Mouse (Mus musculus): ENCODE measurements around the gene Exosc3. TPM values are rescaled to one million over a fixed set of nuclear protein-coding genes. Genes with fewer than 3 reads are reported as not detected.
A peak's percentile ranks its signal among the peaks of the same experiment; 100 is the strongest.

The Exosc3 gene
- polyA plus RNA-seq, 1 experiment from 2014 or later, result 109 TPM

- peak overlapping the region; percentile 88 for H3K4me3 ChIP-seq
- peak; percentile 91 for DNase-seq (ENCODE audit: low spot score)
- peaks cover 10% of the 10 kb centered on the region for H3K4me1 ChIP-seq
- no peaks in the 10 kb centered on the region for H3K9me3 ChIP-seq (replicated peaks)
- peaks cover 18% of the 10 kb centered on the region for H3K27me3 ChIP-seq (ENCODE audit: low read depth, poor library complexity, severe bottlenecking)
- under 1% methylated on average over 56 of the region's 56 CpGs for WGBS
- peaks cover 38% of the 10 kb centered on the region for H3K36me3 ChIP-seq
- peak overlapping the region; percentile 95 for H3K27ac ChIP-seq
Measured at GRCm38 (mm10) chr4:45320159-45320816, 22.2 kb downstream of the Exosc3 start.

- Histone ChIP-seq H3K9me3 (replicated peaks) (no peaks in the 10 kb centered on the region), H3K27me3 (ENCODE audit: low read depth, poor library complexity, severe bottlenecking) (no peaks in the 10 kb centered on the region), H3K4me1 (no peaks in the 10 kb centered on the region), H3K4me3 (no peak overlapping the region), H3K36me3 (peaks cover 68% of the 10 kb centered on the region), H3K27ac (no peak overlapping the region)
- no peak for DNase-seq (ENCODE audit: low spot score)
- 100% methylated on average over 2 of the region's 2 CpGs for WGBS
Measured at GRCm38 (mm10) chr4:45311056-45311455, 31.5 kb downstream of the Exosc3 start.

GRCm38 (mm10) chr4:45308606-45309005 lies 33.9 kb downstream of the Exosc3 start:
- Histone ChIP-seq H3K4me3 (no peak overlapping the region), H3K27me3 (ENCODE audit: low read depth, poor library complexity, severe bottlenecking) (no peaks in the 10 kb centered on the region), H3K27ac (no peak overlapping the region), H3K9me3 (replicated peaks) (no peaks in the 10 kb centered on the region), H3K4me1 (no peaks in the 10 kb centered on the region), H3K36me3 (peaks cover 70% of the 10 kb centered on the region)
- 89% methylated on average over 6 of the region's 6 CpGs for WGBS
- DNase-seq (ENCODE audit: low spot score), result no peak

- Histone ChIP-seq H3K36me3 (peaks cover 71% of the 10 kb centered on the region), H3K9me3 (replicated peaks) (no peaks in the 10 kb centered on the region), H3K27me3 (ENCODE audit: low read depth, poor library complexity, severe bottlenecking) (no peaks in the 10 kb centered on the region), H3K4me3 (no peak overlapping the region), H3K4me1 (no peaks in the 10 kb centered on the region), H3K27ac (no peak overlapping the region)
- 49% methylated on average over 11 of the region's 11 CpGs for WGBS
- DNase-seq (ENCODE audit: low spot score), result peak; percentile 40
Measured at GRCm38 (mm10) chr4:45308046-45308445, 34.5 kb downstream of the Exosc3 start.

- 95% methylated on average over 14 of the region's 14 CpGs for WGBS
Measured at GRCm38 (mm10) chr4:45305536-45305935, 37.0 kb downstream of the Exosc3 start.

GRCm38 (mm10) chr4:45296662-45297564 lies 45.6 kb downstream of the Exosc3 start, which contains the start of gene Trmt10b:
Trmt10b (plus strand) TSS chr4:45297127.
- DNase-seq (ENCODE audit: low spot score), result peak; percentile 64
- H3K36me3 ChIP-seq, result peaks cover 15% of the 10 kb centered on the region
- peak within 1 kb of the TSS; percentile 64 for H3K4me3 ChIP-seq
- H3K4me1 ChIP-seq, result peaks cover 10% of the 10 kb centered on the region
- WGBS, result 22% methylated on average over 27 of the region's 27 CpGs
- peak within 1 kb of the TSS; percentile 37; the same call in 1 of the 2 replicates for H3K27ac ChIP-seq
- no peaks in the 10 kb centered on the region for H3K27me3 ChIP-seq (ENCODE audit: low read depth, poor library complexity, severe bottlenecking)
- no peaks in the 10 kb centered on the region for H3K9me3 ChIP-seq (replicated peaks)

More at GRCm38 (mm10) chr4:45305536-45305935, 37.0 kb downstream of the Exosc3 start:
- Histone ChIP-seq H3K36me3 (peaks cover 74% of the 10 kb centered on the region), H3K4me1 (no peaks in the 10 kb centered on the region), H3K9me3 (replicated peaks) (no peaks in the 10 kb centered on the region), H3K27ac (no peak overlapping the region), H3K27me3 (ENCODE audit: low read depth, poor library complexity, severe bottlenecking) (no peaks in the 10 kb centered on the region), H3K4me3 (no peak overlapping the region)
- no peak for DNase-seq (ENCODE audit: low spot score)

- Histone ChIP-seq H3K27ac (no peak overlapping the region), H3K27me3 (ENCODE audit: low read depth, poor library complexity, severe bottlenecking) (0 out of 2 replicates have a peak, but pooled peaks cover 4% of the 10 kb centered on the region)
Measured at GRCm38 (mm10) chr4:45287906-45288305, 54.6 kb downstream of the Exosc3 start.

GRCm38 (mm10) chr4:45286318-45286717 lies 56.2 kb downstream of the Exosc3 start:
- Histone ChIP-seq H3K27ac (no peak overlapping the region), H3K36me3 (no peaks in the 10 kb centered on the region), H3K4me1 (peaks cover 9% of the 10 kb centered on the region), H3K9me3 (replicated peaks) (no peaks in the 10 kb centered on the region), H3K4me3 (no peak overlapping the region), H3K27me3 (ENCODE audit: low read depth, poor library complexity, severe bottlenecking) (0 out of 2 replicates have a peak, but pooled peaks cover 4% of the 10 kb centered on the region)
- no peak for DNase-seq (ENCODE audit: low spot score)
- WGBS, result 50% methylated on average over 3 of the region's 3 CpGs

More at GRCm38 (mm10) chr4:45287906-45288305, 54.6 kb downstream of the Exosc3 start:
- 81% methylated on average over 5 of the region's 5 CpGs for WGBS
- Histone ChIP-seq H3K9me3 (replicated peaks) (no peaks in the 10 kb centered on the region), H3K36me3 (no peaks in the 10 kb centered on the region), H3K4me3 (no peak overlapping the region), H3K4me1 (peaks cover 9% of the 10 kb centered on the region)
- no peak for DNase-seq (ENCODE audit: low spot score)

- Histone ChIP-seq H3K4me1 (peaks cover 3% of the 10 kb centered on the region), H3K9me3 (replicated peaks) (no peaks in the 10 kb centered on the region), H3K36me3 (no peaks in the 10 kb centered on the region), H3K27me3 (ENCODE audit: low read depth, poor library complexity, severe bottlenecking) (0 out of 2 replicates have a peak, but pooled peaks cover 4% of the 10 kb centered on the region), H3K27ac (no peak overlapping the region), H3K4me3 (no peak overlapping the region)
- peak; percentile 59 for DNase-seq (ENCODE audit: low spot score)
- WGBS, result 21% methylated on average over 4 of the region's 4 CpGs
Measured at GRCm38 (mm10) chr4:45279981-45280548, 62.5 kb downstream of the Exosc3 start.

GRCm38 (mm10) chr4:45279292-45279691 lies 63.2 kb downstream of the Exosc3 start:
- Histone ChIP-seq H3K27me3 (ENCODE audit: low read depth, poor library complexity, severe bottlenecking) (0 out of 2 replicates have a peak, but pooled peaks cover under 1% of the 10 kb centered on the region), H3K9me3 (replicated peaks) (no peaks in the 10 kb centered on the region), H3K4me1 (no peaks in the 10 kb centered on the region), H3K4me3 (no peak overlapping the region), H3K36me3 (no peaks in the 10 kb centered on the region), H3K27ac (no peak overlapping the region)
- DNase-seq (ENCODE audit: low spot score), result no peak
- 58% methylated on average over 8 of the region's 8 CpGs for WGBS

- H3K4me1 ChIP-seq, result 0 out of 2 replicates have a peak, but pooled peaks cover 4% of the 10 kb centered on the region
- H3K27ac ChIP-seq, result no peak overlapping the region
- no peaks in the 10 kb centered on the region for H3K36me3 ChIP-seq
- DNase-seq (ENCODE audit: low spot score), result no peak
- H3K9me3 ChIP-seq (replicated peaks), result no peaks in the 10 kb centered on the region
- no peak overlapping the region for H3K4me3 ChIP-seq
- 88% methylated on average over 8 of the region's 8 CpGs for WGBS
- no peaks in the 10 kb centered on the region for H3K27me3 ChIP-seq (ENCODE audit: low read depth, poor library complexity, severe bottlenecking)
Measured at GRCm38 (mm10) chr4:45275770-45276169, 66.8 kb downstream of the Exosc3 start.

- no peak overlapping the region for H3K4me3 ChIP-seq
- WGBS, result 92% methylated on average over 10 of the region's 10 CpGs
- H3K9me3 ChIP-seq (replicated peaks), result no peaks in the 10 kb centered on the region
- 0 out of 2 replicates have a peak, but pooled peaks cover 4% of the 10 kb centered on the region for H3K4me1 ChIP-seq
- DNase-seq (ENCODE audit: low spot score), result no peak
- H3K27ac ChIP-seq, result no peak overlapping the region
- no peaks in the 10 kb centered on the region for H3K36me3 ChIP-seq
- H3K27me3 ChIP-seq (ENCODE audit: low read depth, poor library complexity, severe bottlenecking), result no peaks in the 10 kb centered on the region
Measured at GRCm38 (mm10) chr4:45271041-45271452, 71.5 kb downstream of the Exosc3 start.

Data from limb, embryonic 10.5 days (tissue).